Mouse (Mus musculus) retina, postnatal 7 days (tissue): Measurements from ENCODE around the gene Mdm2.
A peak's percentile ranks its signal among the peaks of the same experiment; 100 is the strongest.
"Not testable (repeated sequence)": the region's sequence is repeated elsewhere in the genome, so short reads cannot be mapped to it uniquely, and the experiment has no call there.

Source experiments
- DNase-seq: peaks from one replicate; pipeline ENCODE4 v3.0.0-alpha.2; 2012; ENCODE audit warnings: low read depth, low spot score

The Mdm2 gene

DNA sequence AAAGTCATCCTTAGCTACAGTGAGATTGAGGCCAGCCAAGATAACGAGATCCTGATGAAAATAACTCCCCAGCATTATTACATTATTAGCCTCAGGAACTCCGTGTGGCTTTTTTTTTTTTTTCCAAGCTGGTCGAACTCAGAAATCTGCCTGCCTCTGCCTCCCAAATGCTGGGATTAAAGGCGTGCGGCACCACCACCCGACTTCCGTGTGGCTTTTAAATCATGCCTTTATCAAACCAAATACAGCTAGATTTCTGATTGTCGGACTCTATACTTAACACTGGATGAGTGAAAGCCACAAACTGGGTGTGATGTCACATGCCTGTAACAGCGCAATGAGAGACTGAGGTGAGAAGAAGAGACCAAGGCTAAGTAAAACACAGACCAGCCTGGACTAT lies 2.3 kb upstream of the Mdm2 start:
- DNase-seq: no peak

DNA sequence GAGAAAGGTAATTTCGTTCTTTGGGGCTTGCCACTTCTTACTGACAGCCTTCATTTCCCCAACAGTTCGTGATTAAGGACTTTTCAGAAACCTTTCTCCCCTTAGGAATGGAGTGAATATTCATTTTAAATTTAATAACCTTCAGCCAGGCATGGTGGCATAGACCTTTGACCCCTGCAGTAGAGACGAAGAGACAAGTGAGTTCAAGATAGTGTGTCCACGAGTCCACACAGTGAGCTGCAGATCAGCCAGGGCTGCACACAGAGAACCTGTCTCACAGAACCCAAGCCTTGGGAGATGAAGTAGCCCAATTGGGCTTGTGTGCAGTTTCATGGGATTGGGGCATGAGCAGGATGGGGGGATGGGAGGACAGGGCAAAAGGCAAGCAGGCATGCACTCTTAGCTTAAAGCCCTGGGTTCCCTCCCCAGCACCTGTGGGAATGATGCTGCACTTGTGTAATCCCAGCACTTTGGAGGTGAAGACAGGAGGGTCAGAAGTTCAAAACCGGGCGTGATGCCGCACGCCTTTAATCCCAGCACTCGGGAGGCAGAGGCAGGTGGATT lies 1.7 kb upstream of the Mdm2 start:
- DNase-seq: no peak

DNA sequence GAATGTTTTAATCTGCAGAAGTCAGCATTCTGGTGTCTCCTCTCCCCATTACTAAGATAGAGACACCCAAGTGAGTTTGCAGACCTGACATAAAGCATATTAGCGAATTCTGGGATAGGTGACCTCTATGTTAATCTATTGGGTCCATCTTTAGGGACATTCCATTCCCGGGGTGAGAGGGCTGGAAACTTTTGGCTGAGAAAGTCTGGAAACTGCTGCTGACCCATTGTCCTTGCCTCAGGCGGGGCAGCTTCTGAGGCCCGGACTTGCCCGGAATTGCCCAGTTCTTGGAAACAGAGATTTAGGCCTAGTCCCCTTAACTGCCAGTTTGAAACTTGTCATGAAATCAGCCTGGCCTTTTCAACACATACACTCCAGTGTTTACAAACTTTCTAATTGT lies 850 bp upstream of the Mdm2 start:
- no peak for DNase-seq

GRCm38 (mm10) chr10:117709930-117710603 lies 491 bp downstream of the Mdm2 start:
- peak; percentile 72 for DNase-seq

GRCm38 (mm10) chr10:117709326-117709830 lies 1.2 kb downstream of the Mdm2 start:
- DNase-seq: no peak

- DNase-seq: no peak
Measured at GRCm38 (mm10) chr10:117708856-117709255, 1.7 kb downstream of the Mdm2 start.

DNA sequence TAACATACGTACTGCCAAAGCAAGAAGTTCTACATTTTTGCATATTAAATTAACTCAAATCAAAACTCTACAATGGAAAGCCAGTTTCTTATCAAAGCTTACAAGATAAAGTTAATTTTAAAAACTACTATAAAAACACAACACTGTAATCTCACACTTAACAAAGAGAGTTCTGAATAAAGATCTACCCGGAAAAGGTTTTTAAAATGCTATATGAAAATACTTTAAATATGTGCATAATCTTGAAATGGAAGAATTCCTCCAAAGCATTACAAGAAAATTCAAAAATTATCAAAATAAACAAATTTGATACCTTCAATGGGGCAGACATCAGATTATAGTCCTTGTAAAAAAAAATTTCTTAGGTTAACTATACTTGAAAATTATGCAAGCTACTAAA lies 2.2 kb downstream of the Mdm2 start:
- DNase-seq: no peak

DNA sequence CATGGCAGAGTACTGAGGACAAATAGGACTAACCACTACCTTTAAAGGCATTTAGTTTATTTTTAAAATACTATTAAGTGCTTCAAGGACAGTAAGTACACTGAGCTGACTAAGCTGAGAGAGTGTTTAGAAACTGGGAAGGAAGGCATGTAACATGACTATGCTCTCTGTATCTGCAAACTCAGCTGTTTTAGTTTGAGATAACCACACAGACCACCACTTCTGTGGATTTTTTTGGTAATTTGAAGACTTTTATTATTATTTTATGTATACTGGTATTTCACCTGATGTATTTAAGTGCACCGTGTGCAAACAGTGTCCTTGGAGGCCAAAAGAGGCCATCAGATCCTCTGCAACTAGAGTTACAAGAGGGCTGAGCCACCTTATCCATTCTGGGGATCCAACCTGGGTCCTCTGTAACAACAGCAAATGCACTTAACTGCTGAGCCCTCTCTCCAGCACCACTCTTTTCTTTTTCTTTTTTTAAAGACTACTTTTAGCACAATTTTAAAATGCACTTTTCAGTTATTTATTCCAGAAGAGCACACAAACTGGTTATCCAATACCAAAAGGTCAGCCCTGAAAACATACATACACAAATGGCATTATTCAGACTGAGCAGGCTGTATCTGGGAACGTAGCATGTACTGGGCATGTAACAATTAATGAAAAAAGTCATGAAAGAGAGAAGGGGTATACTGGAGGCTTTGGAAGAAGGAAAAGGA lies 3.3 kb downstream of the Mdm2 start:
- DNase-seq: no peak

- no peak for DNase-seq
Measured at GRCm38 (mm10) chr10:117706440-117706839, 4.1 kb downstream of the Mdm2 start.

DNA sequence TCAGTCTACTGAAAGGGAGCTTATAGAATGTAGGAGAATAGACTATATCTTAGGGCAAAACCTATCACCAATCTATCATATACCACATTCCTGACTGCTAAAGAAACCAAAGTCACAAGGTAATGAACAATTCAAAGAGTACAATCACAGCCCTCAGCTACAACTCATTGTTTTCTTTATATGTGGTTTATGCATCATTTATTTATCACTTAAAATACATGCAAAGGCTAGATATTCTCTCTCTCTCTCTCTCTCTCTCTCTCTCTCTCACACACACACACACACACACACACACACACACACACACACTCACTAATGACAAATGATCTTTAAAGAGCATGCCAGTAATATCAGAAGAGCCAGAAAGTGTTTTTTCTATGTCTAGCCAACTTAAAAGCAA lies 4.8 kb downstream of the Mdm2 start:
- DNase-seq: no peak

GRCm38 (mm10) chr10:117704964-117705335 lies 5.6 kb downstream of the Mdm2 start:
- no peak for DNase-seq

- not testable (repeated sequence) for DNase-seq
Measured at GRCm38 (mm10) chr10:117704314-117704963, 6.1 kb downstream of the Mdm2 start.

DNA sequence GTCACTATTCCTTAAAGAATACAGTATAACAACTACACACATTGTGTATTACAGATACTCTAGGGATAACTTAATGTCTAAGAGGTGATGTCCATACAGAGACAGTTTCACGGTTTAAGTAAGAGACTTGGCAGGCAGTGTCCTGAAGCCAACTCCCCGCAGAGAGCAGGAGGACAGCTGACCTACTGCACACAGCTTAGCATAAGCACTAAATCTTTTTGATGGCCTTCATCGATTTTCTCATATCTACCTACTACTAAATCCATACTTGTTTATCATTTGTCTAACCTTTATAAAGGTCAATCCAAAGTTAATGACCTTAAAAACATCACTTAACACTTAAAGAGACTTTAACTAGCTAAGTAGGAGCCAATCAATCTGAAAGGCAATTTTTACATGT lies 7.1 kb downstream of the Mdm2 start:
- no peak for DNase-seq

GRCm38 (mm10) chr10:117702024-117702833 lies 8.3 kb downstream of the Mdm2 start:
- no peak for DNase-seq

DNA sequence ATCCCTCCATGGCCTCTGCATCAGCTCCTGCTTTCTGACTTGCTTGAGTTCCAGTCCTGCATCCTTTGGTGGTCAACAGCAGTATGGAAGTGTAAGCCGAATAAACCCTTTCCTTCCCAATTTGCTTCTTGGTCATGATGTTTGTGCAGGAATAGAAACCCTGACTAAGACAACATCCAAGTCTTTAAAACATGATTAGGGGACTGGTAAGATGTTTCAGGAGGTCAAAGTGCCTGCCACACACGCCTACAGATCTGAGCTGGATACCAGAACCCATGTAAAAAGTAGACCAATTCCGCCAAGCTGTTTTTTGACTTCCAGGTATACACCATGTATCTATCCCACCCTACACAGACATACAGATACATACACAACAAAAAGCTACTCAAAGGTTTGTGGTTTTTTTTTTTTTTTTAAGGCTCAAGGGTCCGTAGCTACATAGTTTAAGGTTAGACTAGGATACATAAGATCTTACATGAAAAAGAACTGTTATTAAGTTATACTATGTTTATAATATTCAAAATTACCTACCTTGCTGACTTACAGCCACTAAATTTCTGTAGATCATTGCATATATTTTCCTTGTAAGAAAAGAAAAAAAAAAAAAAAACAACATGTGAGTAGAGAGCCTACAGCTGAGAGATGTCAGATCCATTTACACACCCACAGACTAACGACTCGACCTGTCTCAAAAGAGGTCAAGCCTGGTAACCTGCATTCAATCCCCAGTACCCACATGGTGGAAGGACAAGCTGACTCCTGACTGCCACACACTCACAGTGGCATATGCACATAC lies 9.3 kb downstream of the Mdm2 start:
- no peak for DNase-seq

GRCm38 (mm10) chr10:117700450-117700849 lies 10.1 kb downstream of the Mdm2 start:
- DNase-seq: no peak

DNA sequence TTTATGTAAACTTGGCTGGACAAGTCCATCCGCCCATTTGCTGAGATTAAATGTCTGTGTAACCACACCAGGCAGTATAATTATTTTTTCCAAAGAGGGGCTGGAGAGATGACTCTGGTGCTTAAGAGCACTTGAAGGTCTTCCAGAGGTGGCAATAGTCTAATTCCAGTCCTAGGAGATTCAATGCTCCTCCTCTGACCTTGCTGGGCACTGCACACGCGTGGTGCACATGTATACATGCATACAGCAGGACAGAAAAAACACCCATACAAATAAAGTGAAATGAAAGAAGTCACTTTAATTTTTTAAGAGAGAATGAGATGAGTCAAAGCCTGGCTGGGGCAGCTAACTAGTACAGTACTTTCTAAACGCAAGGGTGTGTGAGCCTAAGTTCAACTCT lies 10.6 kb downstream of the Mdm2 start:
- DNase-seq: no peak

GRCm38 (mm10) chr10:117698313-117699138 lies 12.0 kb downstream of the Mdm2 start:
- no peak for DNase-seq

DNA sequence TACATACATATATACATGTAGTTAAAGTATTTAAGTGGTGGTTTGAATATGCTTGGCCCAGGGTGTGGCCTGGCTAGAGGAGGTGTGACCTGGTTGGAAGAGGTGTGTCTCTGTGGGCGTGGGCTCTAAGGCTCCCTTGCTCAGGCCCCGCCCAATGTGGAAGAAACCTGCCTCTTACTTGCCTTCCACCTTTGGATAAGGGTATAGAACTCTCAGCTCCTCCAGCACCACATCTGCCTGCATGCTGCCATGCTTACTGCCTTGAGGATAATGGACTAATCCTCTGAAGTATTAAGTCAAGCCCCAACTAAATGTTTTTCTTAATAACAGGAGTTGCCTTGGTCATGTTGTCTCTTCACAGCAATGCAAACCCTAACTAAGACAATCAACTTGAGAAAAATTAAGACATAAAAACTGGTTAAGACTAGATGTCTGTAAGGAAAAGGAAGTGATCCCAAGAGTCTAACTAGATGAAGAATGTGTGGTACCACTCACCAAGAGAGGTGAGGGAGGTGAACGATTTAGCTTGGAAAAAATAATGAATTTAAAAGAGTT lies 12.9 kb downstream of the Mdm2 start:
- DNase-seq: no peak
